Mouse (Mus musculus) heart, embryonic 11.5 days (tissue): ENCODE results near the gene Vmn2r-ps159. TPM values are rescaled to one million over a fixed set of nuclear protein-coding genes. Genes with fewer than 3 reads are reported as not detected.
A peak's percentile ranks its signal among the peaks of the same experiment; 100 is the strongest.
"Not testable (repeated sequence)": the region's sequence is repeated elsewhere in the genome, so short reads cannot be mapped to it uniquely, and the experiment has no call there.

Experiments used
- ATAC-seq: fragments of 200-750 bp; cut with Nextera tagmentation; replicated peaks from 2 replicates; pipeline ENCODE4 v1.8.0; 2017; ENCODE audit warnings: moderate library complexity; ENCODE audit not compliant: insufficient number of reproducible peaks, low FRiP score, low TSS enrichment
- H3K27ac ChIP-seq: fragments of 300-500 bp; sonication (generic); 2 replicates; pipeline ENCODE4 v1.5.1; 2014; ENCODE audit warnings: mild to moderate bottlenecking, low read depth, low read length
- H3K27me3 ChIP-seq: fragments of 300-500 bp; sonication (generic); 2 replicates; pipeline ENCODE4 v1.6.1; 2014; ENCODE audit warnings: mild to moderate bottlenecking, low read length, mixed read lengths; ENCODE audit not compliant: control insufficient read depth, insufficient read depth
- H3K36me3 ChIP-seq: fragments of 300-500 bp; sonication (generic); 2 replicates; pipeline ENCODE4 v1.6.1; 2014; ENCODE audit warnings: mild to moderate bottlenecking, low read length, moderate library complexity, mixed read lengths; ENCODE audit not compliant: control insufficient read depth, insufficient read depth
- H3K4me1 ChIP-seq: fragments of 300-500 bp; sonication (generic); 2 replicates; pipeline ENCODE4 v1.6.1; 2014; ENCODE audit warnings: low read length; ENCODE audit not compliant: control insufficient read depth, insufficient read depth
- H3K4me2 ChIP-seq: fragments of 300-500 bp; sonication (generic); 2 replicates; pipeline ENCODE4 v1.6.1; 2014; ENCODE audit warnings: mild to moderate bottlenecking, moderate library complexity
- H3K4me3 ChIP-seq: fragments of 300-500 bp; sonication (generic); 2 replicates; pipeline ENCODE4 v1.5.1; 2014; ENCODE audit warnings: low read depth, low read length
- H3K9ac ChIP-seq: fragments of 300-500 bp; sonication (generic); 2 replicates; pipeline ENCODE4 v1.6.1; 2014; ENCODE audit warnings: mild to moderate bottlenecking, low read depth, low read length, moderate library complexity
- H3K9me3 ChIP-seq: fragments of 300-500 bp; sonication (generic); replicated peaks from 2 replicates; pipeline ENCODE4 v1.6.1; 2016; ENCODE audit warnings: low read length; ENCODE audit not compliant: control insufficient read depth
- WGBS: fragments of 180-500 bp; shearing (Covaris S2); extraction: QIAGEN DNeasy Blood & Tissue Kit; methylation state at CpG from one replicate; pipeline ENCODE4 v1.1.7; 2014; ENCODE audit not compliant: insufficient replicate concordance; 5-methylcytosine and 5-hydroxymethylcytosine counted together
- polyA plus RNA-seq: library from polyadenylated mRNA; unstranded; fragments of >200 nt; fragmentation: Nextera tagmentation; extraction: Ambion mirVana; gene quantifications from 2 replicates; pipeline ENCODE4 v1.2.1, GENCODE M21; 2014

Vmn2r-ps159 gene
- polyA plus RNA-seq = not detected in 2 replicates

- not testable (repeated sequence) for H3K9ac ChIP-seq, H3K9me3 ChIP-seq, ATAC-seq, H3K36me3 ChIP-seq, H3K4me1 ChIP-seq, H3K27ac ChIP-seq, H3K4me2 ChIP-seq, H3K4me3 ChIP-seq, H3K27me3 ChIP-seq
- 64% methylated on average over 3 of the region's 3 CpGs for WGBS
These were observed at the start of gene Vmn2r-ps159 for GRCm38 (mm10) chr4:156330803-156331202. Vmn2r-ps159 (plus strand) TSS chr4:156331103.

- not testable (repeated sequence) for H3K27ac ChIP-seq, H3K36me3 ChIP-seq, H3K4me1 ChIP-seq, H3K9ac ChIP-seq, H3K4me3 ChIP-seq, H3K4me2 ChIP-seq, H3K27me3 ChIP-seq
- H3K9me3 ChIP-seq = peaks cover 16% of the 10 kb centered on the region
- 77% methylated on average over 4 of the region's 4 CpGs for WGBS
- peak; percentile 48; the same call in 1 of the 2 replicates for ATAC-seq
These were observed 10.9 kb downstream of the Vmn2r-ps159 start for GRCm38 (mm10) chr4:156341601-156342504.

GRCm38 (mm10) chr4:156342569-156343325, 11.8 kb downstream of the Vmn2r-ps159 start:
- ATAC-seq = peak; percentile 75
- no peak overlapping the region for H3K9ac ChIP-seq
- H3K27me3 ChIP-seq = no peaks in the 10 kb centered on the region
- no peaks in the 10 kb centered on the region for H3K4me1 ChIP-seq
- H3K4me3 ChIP-seq = no peak overlapping the region
- H3K27ac ChIP-seq = no peak overlapping the region
- H3K9me3 ChIP-seq = peaks cover 16% of the 10 kb centered on the region
- 82% methylated on average over 2 of the region's 2 CpGs for WGBS
- H3K36me3 ChIP-seq = no peaks in the 10 kb centered on the region
- H3K4me2 ChIP-seq = no peak overlapping the region

- no peak overlapping the region for H3K4me3 ChIP-seq
- 0 out of 2 replicates have a peak, but pooled peaks have one; percentile 28 for ATAC-seq
- H3K27ac ChIP-seq = no peak overlapping the region
- H3K4me2 ChIP-seq = no peak overlapping the region
- WGBS = 86% methylated on average over 1 of the region's 1 CpGs
- H3K9me3 ChIP-seq = peaks cover 16% of the 10 kb centered on the region
- no peak overlapping the region for H3K9ac ChIP-seq
- no peaks in the 10 kb centered on the region for H3K36me3 ChIP-seq
- H3K4me1 ChIP-seq = no peaks in the 10 kb centered on the region
- H3K27me3 ChIP-seq = no peaks in the 10 kb centered on the region
These were observed 12.4 kb downstream of the Vmn2r-ps159 start for GRCm38 (mm10) chr4:156343332-156343731.

GRCm38 (mm10) chr4:156356756-156357437, 26.0 kb downstream of the Vmn2r-ps159 start:
- H3K4me2 ChIP-seq, H3K27ac ChIP-seq, H3K4me1 ChIP-seq, H3K9me3 ChIP-seq, H3K4me3 ChIP-seq, H3K36me3 ChIP-seq, H3K9ac ChIP-seq, H3K27me3 ChIP-seq: not testable (repeated sequence)
- peak; percentile 69; the same call in 1 of the 2 replicates for ATAC-seq
- WGBS = 63% methylated on average over 3 of the region's 3 CpGs

Other genes starting within 250 kb of the Vmn2r-ps159 start
- 23.6 and 26.5 TPM in 2 replicates for gene 9430015G10Rik, start 221.1 kb upstream of the Vmn2r-ps159 start, polyA plus RNA-seq
- gene Rnf223, start 200.6 kb upstream of the Vmn2r-ps159 start, polyA plus RNA-seq = 0.10 TPM in 1 of 2 replicates, not detected in the other
- gene Agrn, start 133.6 kb upstream of the Vmn2r-ps159 start, polyA plus RNA-seq = 36.7 and 44.8 TPM in 2 replicates
- 0.29 and 0.41 TPM in 2 replicates for gene Isg15, start 130.3 kb upstream of the Vmn2r-ps159 start, polyA plus RNA-seq
- 0.70 and 1.0 TPM in 2 replicates for gene AW011738, start 127.8 kb upstream of the Vmn2r-ps159 start, polyA plus RNA-seq
- gene Perm1, start 115.2 kb upstream of the Vmn2r-ps159 start, polyA plus RNA-seq = 0.58 and 0.72 TPM in 2 replicates
- 8.7 and 12.2 TPM in 2 replicates for gene Plekhn1, start 96.2 kb upstream of the Vmn2r-ps159 start, polyA plus RNA-seq
- gene Noc2l, start 95.1 kb upstream of the Vmn2r-ps159 start, polyA plus RNA-seq = 47.8 and 50.4 TPM in 2 replicates
- 4.3 TPM in 2 replicates for gene Samd11, start 75.4 kb upstream of the Vmn2r-ps159 start, polyA plus RNA-seq